Mouse (Mus musculus) spleen, adult 18-20 months (tissue): ENCODE results near the gene Tbpl2.
A peak's percentile ranks its signal among the peaks of the same experiment; 100 is the strongest.

Source experiments
- DNase-seq, 2 experiments: peaks; one replicate each; pipeline ENCODE4 v3.0.0; 2022; ENCODE audit warnings: mixed read lengths in 2 of 2

Gene Tbpl2

GRCm38 (mm10) chr2:24096495-24096894 lies at the start of gene Tbpl2:
Tbpl2 (minus strand) TSS chr2:24096595.
- no peak for DNase-seq

GRCm38 (mm10) chr2:24134373-24134772 lies 38.0 kb upstream of the Tbpl2 start:
- DNase-seq: no peak

GRCm38 (mm10) chr2:24109085-24109484 lies 12.7 kb upstream of the Tbpl2 start:
- DNase-seq: no peak

GRCm38 (mm10) chr2:24103619-24104289 lies 7.4 kb upstream of the Tbpl2 start:
- no peak for DNase-seq

- DNase-seq: no peak
These were observed 5.5 kb downstream of the Tbpl2 start for GRCm38 (mm10) chr2:24090921-24091320.

- no peak for DNase-seq
These were observed 45.9 kb downstream of the Tbpl2 start for GRCm38 (mm10) chr2:24050459-24050858.

- no peak for DNase-seq
These were observed 46.9 kb downstream of the Tbpl2 start, which contains the start of gene Hnmt for GRCm38 (mm10) chr2:24049344-24049990. Hnmt (minus strand) TSS chr2:24049394.

- peak in 1 of 2 experiments; percentile 1 for DNase-seq
These were observed 47.8 kb downstream of the Tbpl2 start for GRCm38 (mm10) chr2:24048480-24049097.

GRCm38 (mm10) chr2:24047551-24048479 lies 48.6 kb downstream of the Tbpl2 start:
- DNase-seq: no peak

- no peak for DNase-seq
These were observed 53.5 kb downstream of the Tbpl2 start for GRCm38 (mm10) chr2:24042901-24043300.

- no peak for DNase-seq
These were observed 55.9 kb downstream of the Tbpl2 start for GRCm38 (mm10) chr2:24040531-24040930.
